Mouse (Mus musculus) gastrocnemius, postnatal 14 days (tissue): ENCODE measurements around the gene Ippk. TPM values are rescaled to one million over a fixed set of nuclear protein-coding genes. Genes with fewer than 3 reads are reported as not detected.
A peak's percentile ranks its signal among the peaks of the same experiment; 100 is the strongest.

ENCODE experiments used
- DNase-seq: peaks from one replicate; pipeline ENCODE4 v3.0.0; 2021; ENCODE audit warnings: mixed read lengths
- intact Hi-C: fragments of 180-260 bp; cut with DNase I; formaldehyde crosslinking; loops from one replicate; pipeline ENCODE4 v1.15.1; 2025; ENCODE audit warnings: low total_unique reads
- total RNA-seq, 2 experiments: library from RNA; stranded (reverse); gene quantifications; 2 replicates each; pipeline ENCODE4 v1.2.3; 2021

Ippk gene
- total RNA-seq, 2 experiments from 2014 or later: 5.1 to 6.6 TPM

DNA sequence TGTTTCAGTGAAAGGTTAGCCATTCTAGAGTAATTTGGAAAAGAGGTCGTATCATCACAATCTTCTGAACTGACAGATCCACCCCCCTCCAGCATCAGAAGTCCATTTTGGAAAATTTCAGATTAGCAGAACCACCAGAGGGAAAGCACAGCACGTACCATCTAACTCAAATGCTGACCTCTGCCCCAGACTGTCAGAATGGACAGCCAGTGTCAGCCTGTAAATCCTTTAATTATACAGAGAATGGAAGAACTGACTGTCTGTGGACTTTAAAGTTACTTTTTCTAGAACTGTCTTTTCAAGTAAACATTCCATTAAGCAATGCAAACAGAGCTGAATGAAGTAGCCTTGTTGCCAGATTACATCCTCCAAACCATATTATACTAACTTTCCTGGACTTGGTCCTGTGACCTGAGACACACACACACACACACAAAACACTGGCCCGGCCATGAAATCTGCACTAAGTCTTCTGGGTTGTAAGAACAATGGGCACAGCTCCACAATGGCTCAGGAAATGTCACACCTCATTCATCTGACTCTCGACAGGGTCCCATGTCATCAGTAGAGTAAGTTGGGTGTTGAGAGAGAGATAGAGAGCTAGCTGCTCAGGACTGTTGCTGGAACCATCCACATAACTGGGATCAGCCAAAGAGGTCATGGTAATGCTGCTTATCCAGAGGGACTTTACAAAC lies 51.1 kb downstream of the Ippk start:
- DNase-seq: no peak
- intact Hi-C loops: no loop called here

DNA sequence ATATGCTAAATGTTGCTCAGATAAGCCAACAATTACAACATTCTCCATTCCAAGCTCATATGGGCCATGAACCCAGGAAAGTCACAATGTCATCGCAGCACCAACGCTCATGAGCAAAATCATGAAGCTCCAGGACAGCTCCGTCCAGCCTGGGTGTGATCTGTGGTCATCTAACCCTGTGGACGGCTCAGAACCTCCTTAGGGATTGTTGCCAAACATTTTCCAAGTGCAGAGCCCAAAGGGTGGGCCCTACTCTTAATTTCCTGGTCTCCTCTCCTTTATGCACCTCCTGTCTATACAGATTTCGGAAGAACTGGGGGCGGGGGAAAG lies 51.6 kb downstream of the Ippk start:
- no peak for DNase-seq
- intact Hi-C loops: no loop called here

- intact Hi-C loops: no loop called here
- no peak for DNase-seq
Measured at GRCm38 (mm10) chr13:49477887-49478286, 56.8 kb downstream of the Ippk start.

DNA sequence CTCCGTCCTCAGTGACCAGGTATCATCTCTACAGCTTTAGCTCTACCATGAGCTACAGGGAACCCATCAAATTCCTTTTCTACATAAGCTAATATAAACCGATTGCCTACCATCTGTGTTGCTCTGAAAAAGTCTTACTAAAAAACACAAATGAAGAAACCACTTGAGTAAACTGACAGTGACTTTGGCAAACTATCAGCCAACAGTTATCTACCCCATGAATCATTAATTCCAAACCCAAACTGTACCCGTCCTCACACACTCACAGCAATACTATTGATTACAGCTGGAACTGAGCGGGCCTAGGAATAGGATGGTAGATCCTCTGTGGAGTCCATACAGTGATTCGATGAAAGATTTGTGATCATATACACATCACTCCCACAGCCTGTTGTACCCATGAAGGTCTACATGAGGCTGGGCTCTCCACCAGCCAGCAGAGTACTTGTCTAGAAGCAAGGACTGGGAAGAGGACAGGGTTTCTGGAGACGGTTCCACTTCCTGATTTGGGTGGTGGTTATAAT lies 57.9 kb downstream of the Ippk start:
- DNase-seq: no peak
- intact Hi-C loops: no loop called here

DNA sequence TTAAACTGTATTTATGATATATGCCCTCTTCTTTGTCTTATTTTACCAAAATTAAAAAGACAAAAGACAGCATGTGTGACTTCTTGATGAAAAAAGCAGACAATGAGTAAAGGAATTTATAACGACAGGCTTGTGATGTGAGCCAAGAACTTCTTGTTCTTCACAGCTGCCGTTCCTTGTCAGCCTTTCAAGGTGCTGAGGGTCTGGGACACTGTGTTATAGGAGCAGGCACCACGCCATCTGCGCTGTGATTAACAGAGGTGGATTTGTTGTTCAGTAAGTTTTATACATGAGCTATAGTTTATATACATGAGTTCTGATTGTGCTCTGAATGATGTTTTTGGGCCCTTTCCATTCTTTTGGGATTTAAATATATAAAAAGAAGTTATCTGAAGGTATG lies 58.4 kb downstream of the Ippk start:
- intact Hi-C loops: no loop called here
- peak; percentile 65 for DNase-seq

DNA sequence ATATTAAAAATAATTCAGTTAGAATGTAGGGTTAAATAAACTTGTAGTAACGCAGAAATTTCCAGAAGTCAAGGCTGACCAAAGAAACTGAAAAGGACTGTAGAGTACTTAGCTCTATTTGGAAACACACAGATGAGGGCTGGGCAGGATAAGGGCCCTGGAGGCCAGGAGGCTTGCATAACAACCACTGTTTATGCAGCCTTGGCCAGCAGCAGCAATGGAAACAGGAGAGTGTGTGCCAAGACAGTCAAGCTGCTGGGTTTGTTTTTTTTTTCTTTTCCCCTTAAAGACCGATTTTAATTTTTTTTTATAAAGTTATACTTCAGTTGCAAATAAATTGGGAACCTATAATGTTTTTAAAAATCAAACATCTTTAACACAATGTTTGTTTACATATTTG lies 59.0 kb downstream of the Ippk start:
- DNase-seq: peak; percentile 84
- intact Hi-C loops: no loop called here

DNA sequence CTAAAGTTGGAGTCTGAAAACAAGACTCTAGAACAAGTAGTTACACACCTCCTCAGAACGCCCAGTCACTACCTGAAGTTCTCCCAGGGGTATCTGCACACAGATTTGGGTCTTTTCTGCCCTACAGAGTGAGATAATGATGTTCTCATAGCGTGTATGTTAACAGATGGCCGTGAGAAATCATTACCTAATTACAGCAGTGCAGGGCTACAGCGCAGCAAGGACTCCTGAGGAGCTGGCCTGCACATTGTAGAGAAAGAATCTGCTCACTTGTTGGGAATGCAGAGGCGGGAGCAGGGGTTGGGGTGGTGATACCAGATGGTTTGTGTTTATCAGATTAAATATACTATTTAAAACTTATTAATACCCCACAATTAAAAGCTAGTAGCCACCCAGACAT lies 59.5 kb downstream of the Ippk start:
- no peak for DNase-seq
- intact Hi-C loops: no loop called here

DNA sequence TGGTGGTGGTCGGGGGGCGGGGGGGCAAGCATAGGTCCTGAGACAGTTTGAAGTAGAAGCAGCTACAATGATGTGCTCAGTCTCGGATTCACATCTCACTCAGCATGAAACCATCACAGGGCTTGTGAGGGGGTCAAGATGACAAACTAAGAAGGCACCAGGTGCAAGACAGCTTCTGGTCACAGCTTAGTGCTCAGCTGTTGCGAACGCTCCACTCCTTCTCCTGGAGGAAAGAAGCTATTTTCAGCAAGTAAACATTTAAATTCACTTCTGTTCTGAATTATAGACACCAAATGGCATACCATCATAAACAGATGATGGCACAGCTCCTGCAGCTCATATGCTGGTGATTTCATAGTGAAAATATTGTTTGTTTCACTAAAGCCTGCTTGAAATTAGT lies 64.3 kb downstream of the Ippk start:
- intact Hi-C loops: no loop called here
- no peak for DNase-seq

- DNase-seq: no peak
- intact Hi-C loops: no loop called here
Measured at GRCm38 (mm10) chr13:49492376-49493368, 71.6 kb downstream of the Ippk start, which contains the start of gene Tes3-ps. Gene Tes3-ps, plus strand, starts transcription at chr13:49493318.

DNA sequence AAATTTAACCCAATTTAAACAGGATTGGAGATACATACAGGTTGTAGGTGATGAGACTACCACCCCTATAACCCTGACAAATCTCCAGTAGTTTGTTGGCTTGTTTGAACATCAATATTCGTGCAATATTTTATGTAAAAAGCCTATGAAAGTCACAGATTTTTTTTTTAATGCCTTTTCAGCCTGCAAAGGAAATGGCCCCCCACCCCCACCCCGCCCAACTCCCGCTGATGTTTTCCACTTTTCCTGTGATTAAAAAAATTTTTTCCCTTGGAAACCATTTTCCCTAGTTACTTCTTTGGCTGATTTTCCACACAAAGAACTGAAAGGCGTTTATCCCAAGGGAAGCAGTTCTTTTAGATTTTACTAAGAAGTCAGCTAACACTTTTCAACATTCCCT lies 83.5 kb downstream of the Ippk start, which contains the start of gene Ecm2:
Gene Ecm2, plus strand, starts transcription at position 301 of the 400 bp plus-strand sequence.
- intact Hi-C loops: no loop called here
- no peak for DNase-seq

DNA sequence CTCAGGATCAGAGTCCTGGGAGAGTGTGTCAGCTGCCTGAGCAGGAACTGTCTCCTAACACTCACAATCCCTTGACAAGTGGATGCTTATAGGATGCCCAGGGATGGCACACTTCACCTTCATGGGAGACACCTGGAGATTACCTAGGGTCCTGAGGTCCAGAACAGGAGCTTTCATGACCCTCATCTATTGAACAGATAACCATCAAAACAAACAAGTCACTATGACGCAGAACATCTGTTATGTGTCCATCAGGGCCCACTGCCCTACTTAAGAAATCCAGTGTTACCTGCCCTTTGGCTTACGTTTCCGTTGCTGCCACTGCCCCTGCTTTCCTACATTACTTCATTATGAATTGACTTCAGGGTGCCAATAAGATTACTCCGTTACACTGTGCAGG lies 84.7 kb downstream of the Ippk start:
- intact Hi-C loops: no loop called here
- no peak for DNase-seq

- no peak for DNase-seq
- intact Hi-C loops: no loop called here
Measured at GRCm38 (mm10) chr13:49507176-49507575, 86.1 kb downstream of the Ippk start.

Other genes starting within 250 kb of the Ippk start
- 10 to 100 TPM; 12.4 to 16.8 TPM for gene Ninj1, start 233.8 kb upstream of the Ippk start, total RNA-seq
- 10 to 100 TPM; 48.0 to 48.7 TPM for gene Card19, start 205.2 kb upstream of the Ippk start, total RNA-seq
- gene Susd3, start 172.5 kb upstream of the Ippk start, total RNA-seq: under 1 TPM; 0.16 to 0.51 TPM
- 1 to 10 TPM in 1 of 2 experiments, under 1 TPM in 1; 0.93 to 1.3 TPM for gene Fgd3, start 100.9 kb upstream of the Ippk start, total RNA-seq
- gene Bicd2, start 79.7 kb upstream of the Ippk start, total RNA-seq: 10 to 100 TPM; 20.5 to 21.2 TPM
- 1 to 10 TPM; 1.7 to 2.1 TPM for gene Tes3-ps, start 72.1 kb downstream of the Ippk start, total RNA-seq
- gene Ecm2, start 83.6 kb downstream of the Ippk start, total RNA-seq: 10 to 100 TPM; 17.1 to 20.1 TPM
- 10 to 100 TPM; 58.3 to 60.2 TPM for gene Aspn, start 123.2 kb downstream of the Ippk start, total RNA-seq
- gene Omd, start 161.2 kb downstream of the Ippk start, total RNA-seq: 1 to 10 TPM; 2.4 to 3.8 TPM
- 10 to 100 TPM; 57.4 to 70.5 TPM for gene Ogn, start 186.8 kb downstream of the Ippk start, total RNA-seq
- gene Cenpp, start 231.5 kb downstream of the Ippk start, total RNA-seq: 1 to 10 TPM; 1.6 to 2.1 TPM
- 1 to 10 TPM; 6.7 to 8.4 TPM for gene Nol8, start 231.8 kb downstream of the Ippk start, total RNA-seq